Mouse (Mus musculus) lung, postnatal 25 days (tissue): ENCODE measurements around the gene Ccdc124.

ENCODE experiments used
- DNase-seq: peaks from one replicate; pipeline ENCODE4 v3.0.0; 2022; ENCODE audit warnings: low spot score

Gene Ccdc124

GRCm38 (mm10) chr8:70873364-70873985 is at the start of gene Ccdc124:
Ccdc124 (minus strand) TSS chr8:70873935.
- DNase-seq, result peak; percentile 96

- no peak for DNase-seq
Observed at GRCm38 (mm10) chr8:70920049-70920922, 46.6 kb upstream of the Ccdc124 start.

GRCm38 (mm10) chr8:70914704-70915103 is 41.0 kb upstream of the Ccdc124 start:
- no peak for DNase-seq

GRCm38 (mm10) chr8:70913523-70913922 is 39.8 kb upstream of the Ccdc124 start:
- no peak for DNase-seq

- no peak for DNase-seq
Observed at GRCm38 (mm10) chr8:70912955-70913354, 39.2 kb upstream of the Ccdc124 start.

- DNase-seq, result no peak
Observed at GRCm38 (mm10) chr8:70911596-70911995, 37.9 kb upstream of the Ccdc124 start.

GRCm38 (mm10) chr8:70907518-70907917 is 33.8 kb upstream of the Ccdc124 start:
- no peak for DNase-seq

- DNase-seq, result peak; percentile 59
Observed at GRCm38 (mm10) chr8:70905831-70906736, 32.3 kb upstream of the Ccdc124 start, which contains the start of gene Map1s. Map1s (plus strand) TSS chr8:70905932.

GRCm38 (mm10) chr8:70905463-70905830 is 31.7 kb upstream of the Ccdc124 start:
- no peak for DNase-seq

GRCm38 (mm10) chr8:70904532-70904931 is 30.8 kb upstream of the Ccdc124 start:
- peak; percentile 85 for DNase-seq

GRCm38 (mm10) chr8:70903582-70903981 is 29.8 kb upstream of the Ccdc124 start:
- DNase-seq, result no peak

GRCm38 (mm10) chr8:70903112-70903511 is 29.4 kb upstream of the Ccdc124 start:
- no peak for DNase-seq

GRCm38 (mm10) chr8:70902211-70902610 is 28.5 kb upstream of the Ccdc124 start:
- no peak for DNase-seq

GRCm38 (mm10) chr8:70900872-70901387 is 27.2 kb upstream of the Ccdc124 start:
- no peak for DNase-seq

- DNase-seq, result no peak
Observed at GRCm38 (mm10) chr8:70899226-70899625, 25.5 kb upstream of the Ccdc124 start.

GRCm38 (mm10) chr8:70898661-70899198 is 25.0 kb upstream of the Ccdc124 start:
- no peak for DNase-seq

- peak; percentile 87 for DNase-seq
Observed at GRCm38 (mm10) chr8:70897681-70898413, 24.1 kb upstream of the Ccdc124 start.

GRCm38 (mm10) chr8:70897021-70897680 is 23.4 kb upstream of the Ccdc124 start, which contains the start of gene Rpl18a:
Rpl18a (minus strand) TSS chr8:70897412.
- peak; percentile 99 for DNase-seq

GRCm38 (mm10) chr8:70896316-70897020 is 22.7 kb upstream of the Ccdc124 start:
- no peak for DNase-seq
